12 mouse cellular contexts compared by ENCODE assay signal in genomic region chr17:56996506-56996905, GRCm38 (mm10). TPM values are rescaled to one million over a fixed set of nuclear protein-coding genes. Genes with fewer than 3 reads are reported as not detected.
DNase-seq lines count a peak whose midpoint lies in the region; ATAC-seq and TF ChIP-seq lines count a peak whose summit lies in the region.
"Had no signal": no experiment of that assay in that cellular context is flagged by ENCODE, and none has a peak within 500 bp of the region (broad histone marks: within the 10 kb centered on the region; RNA-seq: fewer than 3 reads in every experiment).

No protein-coding gene starts in this region.

- H3K9me3 ChIP-seq in heart, embryonic 10.5 days, result no peaks in the 10 kb centered on the region
- no peaks in the 10 kb centered on the region for H3K9me3 ChIP-seq in stomach, embryonic 14.5 days (ENCODE audit: control insufficient read depth, low read depth, low read length)
- no peaks in the 10 kb centered on the region for H3K9me3 ChIP-seq in stomach, postnatal 0 days (ENCODE audit: control insufficient read depth, low read length)
- H3K9me3 ChIP-seq in liver, embryonic 13.5 days (replicated peaks), result no peaks in the 10 kb centered on the region
- H3K9me3 ChIP-seq in stomach, embryonic 16.5 days (replicated peaks; ENCODE audit: control insufficient read depth, low read length), result no peaks in the 10 kb centered on the region

- no peaks in the 10 kb centered on the region for H3K27me3 ChIP-seq in heart, embryonic 10.5 days (ENCODE audit: insufficient read depth, poor library complexity, severe bottlenecking)
- H3K27me3 ChIP-seq in stomach, embryonic 14.5 days (ENCODE audit: control insufficient read depth, insufficient read depth, low read length), result no peaks in the 10 kb centered on the region
- no peaks in the 10 kb centered on the region for H3K27me3 ChIP-seq in stomach, postnatal 0 days (ENCODE audit: control insufficient read depth, insufficient read depth, low read length)
- H3K27me3 ChIP-seq in liver, embryonic 13.5 days, result no peaks in the 10 kb centered on the region
- H3K27me3 ChIP-seq in stomach, embryonic 16.5 days (ENCODE audit: control insufficient read depth, insufficient read depth, low read length), result no peaks in the 10 kb centered on the region
- H3K27me3 ChIP-seq: CH12.LX had no signal

- TF ChIP-seq CTCF in stomach, postnatal 0 days (IDR thresholded peaks at IDR 0.05; ENCODE audit: low read depth), result no peak

- 71% methylated on average over 2 of the region's 2 CpGs for WGBS in heart, embryonic 10.5 days
- 61% methylated on average over 2 of the region's 2 CpGs for WGBS in stomach, embryonic 14.5 days
- WGBS in stomach, postnatal 0 days, result 74% methylated on average over 2 of the region's 2 CpGs
- 55% methylated on average over 2 of the region's 2 CpGs for WGBS in liver, embryonic 13.5 days (ENCODE audit: insufficient replicate concordance)
- WGBS in stomach, embryonic 16.5 days, result 63% methylated on average over 2 of the region's 2 CpGs

- H3K4me3 ChIP-seq in heart, embryonic 10.5 days, result peak overlapping the region; percentile 88
- peak overlapping the region; percentile 73; the same call in 1 of the 2 replicates for H3K4me3 ChIP-seq in stomach, embryonic 14.5 days (ENCODE audit: low read depth, low read length)
- H3K4me3 ChIP-seq in stomach, postnatal 0 days (ENCODE audit: low read depth, low read length), result no peak overlapping the region
- H3K4me3 ChIP-seq in liver, embryonic 13.5 days (replicated peaks), result peak overlapping the region; percentile 83
- H3K4me3 ChIP-seq in stomach, embryonic 16.5 days (replicated peaks; ENCODE audit: low read length), result peak overlapping the region; percentile 72; the same call in 1 of the 2 replicates

- peaks cover 31% of the 10 kb centered on the region for H3K4me1 ChIP-seq in heart, embryonic 10.5 days
- H3K4me1 ChIP-seq in stomach, embryonic 14.5 days (ENCODE audit: control insufficient read depth, insufficient read depth, low read length), result peaks cover 7% of the 10 kb centered on the region; the same call in 1 of the 2 replicates
- peaks cover 3% of the 10 kb centered on the region; the same call in 1 of the 2 replicates for H3K4me1 ChIP-seq in stomach, postnatal 0 days (replicated peaks; ENCODE audit: control insufficient read depth, insufficient read depth)
- H3K4me1 ChIP-seq in liver, embryonic 13.5 days (replicated peaks), result peaks cover 35% of the 10 kb centered on the region
- peaks cover 8% of the 10 kb centered on the region; the same call in 1 of the 2 replicates for H3K4me1 ChIP-seq in stomach, embryonic 16.5 days (ENCODE audit: control insufficient read depth, insufficient read depth, low read length)

- no peak for TF ChIP-seq EP300 in stomach, postnatal 0 days (optimal IDR thresholded peaks at IDR 0.05)

- H3K27ac ChIP-seq in heart, embryonic 10.5 days, result peak overlapping the region; percentile 85
- no peak overlapping the region for H3K27ac ChIP-seq in stomach, embryonic 14.5 days (ENCODE audit: low read length)
- no peak overlapping the region for H3K27ac ChIP-seq in stomach, postnatal 0 days (replicated peaks)
- peak overlapping the region; percentile 27; the same call in 1 of the 2 replicates for H3K27ac ChIP-seq in liver, embryonic 13.5 days
- no peak overlapping the region for H3K27ac ChIP-seq in stomach, embryonic 16.5 days (ENCODE audit: low read length)
- H3K27ac ChIP-seq: macrophage had no signal

- H3K9ac ChIP-seq in stomach, embryonic 14.5 days (replicated peaks; ENCODE audit: low read depth, low read length), result no peak overlapping the region
- no peak overlapping the region for H3K9ac ChIP-seq in stomach, postnatal 0 days (ENCODE audit: low read length)
- H3K9ac ChIP-seq in liver, embryonic 13.5 days, result peak overlapping the region; percentile 46
- H3K9ac ChIP-seq in stomach, embryonic 16.5 days (ENCODE audit: low read length), result no peak overlapping the region

- no peak for ATAC-seq in stomach, embryonic 14.5 days (ENCODE audit: insufficient number of reproducible peaks, insufficient read depth, low FRiP score, low read depth)
- no peak for ATAC-seq in stomach, postnatal 0 days (ENCODE audit: low FRiP score, low TSS enrichment)
- no peak for ATAC-seq in liver, embryonic 13.5 days (ENCODE audit: low read depth)
- ATAC-seq in stomach, embryonic 16.5 days (ENCODE audit: insufficient read depth, low FRiP score), result no peak

- H3K4me2 ChIP-seq in stomach, embryonic 14.5 days (replicated peaks; ENCODE audit: low read depth, low read length), result peak overlapping the region; percentile 30; the same call in 1 of the 2 replicates
- H3K4me2 ChIP-seq in stomach, postnatal 0 days (replicated peaks; ENCODE audit: low read depth), result no peak overlapping the region
- peak overlapping the region; percentile 90 for H3K4me2 ChIP-seq in liver, embryonic 13.5 days
- peak overlapping the region; percentile 80 for H3K4me2 ChIP-seq in stomach, embryonic 16.5 days (ENCODE audit: low read depth, low read length)

- H3K36me3 ChIP-seq in heart, embryonic 10.5 days, result peaks cover 67% of the 10 kb centered on the region
- H3K36me3 ChIP-seq in stomach, embryonic 14.5 days (ENCODE audit: control insufficient read depth, insufficient read depth, low read length), result peaks cover 40% of the 10 kb centered on the region
- H3K36me3 ChIP-seq in stomach, postnatal 0 days (ENCODE audit: control insufficient read depth, insufficient read depth, low read length), result peaks cover 21% of the 10 kb centered on the region
- peaks cover 65% of the 10 kb centered on the region for H3K36me3 ChIP-seq in liver, embryonic 13.5 days
- peaks cover 24% of the 10 kb centered on the region for H3K36me3 ChIP-seq in stomach, embryonic 16.5 days (ENCODE audit: control insufficient read depth, insufficient read depth, low read length)

- no peak for DNase-seq in heart, embryonic 10.5 days (ENCODE audit: low spot score)
- no peak for DNase-seq in heart, postnatal 4 days
- no peak for DNase-seq in stomach, postnatal 0 days (ENCODE audit: low spot score)
- DNase-seq in liver, embryonic 13.5 days, result no peak
- DNase-seq in right cerebral cortex, postnatal 36 days (ENCODE audit: low spot score in 2 of 2), result no peak
- no peak for DNase-seq in kidney, adult 11 months

RNA-seq across cellular contexts. Expression of gene Alkbh7, which starts 0.6 kb away (rescaled TPM):
- polyA plus RNA-seq in heart, embryonic 10.5 days (2016; fragmentation: Nextera tagmentation; extraction: Ambion mirVana), result 49.6 and 59.7 TPM in 2 replicates
- 10 to 100 TPM; 42.3 to 49.3 TPM for total RNA-seq in heart, postnatal 4 days (2021)
- polyA plus RNA-seq in stomach, embryonic 14.5 days (2014; fragmentation: Nextera tagmentation; extraction: Ambion mirVana), result 41.8 and 43.7 TPM in 2 replicates
- 28.7 and 32.5 TPM in 2 replicates for polyA plus RNA-seq in stomach, postnatal 0 days (2015; fragmentation: Nextera tagmentation; extraction: Ambion mirVana)
- 19.7 and 20.9 TPM in 2 replicates for polyA plus RNA-seq in liver, embryonic 13.5 days (2015; fragmentation: Nextera tagmentation; extraction: Ambion mirVana)
- 31.1 and 35.7 TPM in 2 replicates for polyA plus RNA-seq in stomach, embryonic 16.5 days (2015; fragmentation: Nextera tagmentation; extraction: Ambion mirVana)

RNA-seq across cellular contexts. Expression of gene Pspn, which starts 3.3 kb away (rescaled TPM):
- polyA plus RNA-seq in heart, embryonic 10.5 days (2016; fragmentation: Nextera tagmentation; extraction: Ambion mirVana), result 0.53 TPM in 1 of 2 replicates, not detected in the other
- not detected for total RNA-seq in heart, postnatal 4 days (2021)
- polyA plus RNA-seq in stomach, embryonic 14.5 days (2014; fragmentation: Nextera tagmentation; extraction: Ambion mirVana), result 0.83 and 1.0 TPM in 2 replicates
- polyA plus RNA-seq in stomach, postnatal 0 days (2015; fragmentation: Nextera tagmentation; extraction: Ambion mirVana), result not detected in 2 replicates
- 0.23 TPM in 1 of 2 replicates, not detected in the other for polyA plus RNA-seq in liver, embryonic 13.5 days (2015; fragmentation: Nextera tagmentation; extraction: Ambion mirVana)
- 0.56 TPM in 1 of 2 replicates, not detected in the other for polyA plus RNA-seq in stomach, embryonic 16.5 days (2015; fragmentation: Nextera tagmentation; extraction: Ambion mirVana)
- polyA plus RNA-seq: embryonic facial prominence, embryonic 11.5 days; macrophage; small intestine, adult 2 months had no signal

RNA-seq across cellular contexts. Expression of gene Clpp, which starts 6.4 kb away (rescaled TPM):
- polyA plus RNA-seq in heart, embryonic 10.5 days (2016; fragmentation: Nextera tagmentation; extraction: Ambion mirVana), result 144 and 165 TPM in 2 replicates
- total RNA-seq in heart, postnatal 4 days (2021), result 10 to 100 TPM; 55.1 to 60.7 TPM
- polyA plus RNA-seq in stomach, embryonic 14.5 days (2014; fragmentation: Nextera tagmentation; extraction: Ambion mirVana), result 146 and 164 TPM in 2 replicates
- polyA plus RNA-seq in stomach, postnatal 0 days (2015; fragmentation: Nextera tagmentation; extraction: Ambion mirVana), result 87.0 and 88.6 TPM in 2 replicates
- polyA plus RNA-seq in liver, embryonic 13.5 days (2015; fragmentation: Nextera tagmentation; extraction: Ambion mirVana), result 88.2 and 100.0 TPM in 2 replicates
- polyA plus RNA-seq in stomach, embryonic 16.5 days (2015; fragmentation: Nextera tagmentation; extraction: Ambion mirVana), result 129 and 130 TPM in 2 replicates

RNA-seq across cellular contexts. Expression of gene Acer1, which starts 14.6 kb away (rescaled TPM):
- polyA plus RNA-seq in heart, embryonic 10.5 days (2016; fragmentation: Nextera tagmentation; extraction: Ambion mirVana), result not detected in 2 replicates
- total RNA-seq in heart, postnatal 4 days (2021), result not detected
- not detected in 2 replicates for polyA plus RNA-seq in stomach, embryonic 14.5 days (2014; fragmentation: Nextera tagmentation; extraction: Ambion mirVana)
- polyA plus RNA-seq in stomach, postnatal 0 days (2015; fragmentation: Nextera tagmentation; extraction: Ambion mirVana), result 13.5 and 15.8 TPM in 2 replicates
- polyA plus RNA-seq in liver, embryonic 13.5 days (2015; fragmentation: Nextera tagmentation; extraction: Ambion mirVana), result not detected in 2 replicates
- polyA plus RNA-seq in stomach, embryonic 16.5 days (2015; fragmentation: Nextera tagmentation; extraction: Ambion mirVana), result 0.46 and 1.0 TPM in 2 replicates
- total RNA-seq: CH12.LX had no signal
- polyA plus RNA-seq: embryonic facial prominence, embryonic 11.5 days; macrophage had no signal

RNA-seq across cellular contexts. Expression of gene Gtf2f1, which starts 14.6 kb away (rescaled TPM):
- polyA plus RNA-seq in heart, embryonic 10.5 days (2016; fragmentation: Nextera tagmentation; extraction: Ambion mirVana), result 39.4 and 56.0 TPM in 2 replicates
- 10 to 100 TPM; 36.0 to 36.9 TPM for total RNA-seq in heart, postnatal 4 days (2021)
- 56.3 and 59.8 TPM in 2 replicates for polyA plus RNA-seq in stomach, embryonic 14.5 days (2014; fragmentation: Nextera tagmentation; extraction: Ambion mirVana)
- polyA plus RNA-seq in stomach, postnatal 0 days (2015; fragmentation: Nextera tagmentation; extraction: Ambion mirVana), result 36.9 and 37.3 TPM in 2 replicates
- 64.4 and 73.9 TPM in 2 replicates for polyA plus RNA-seq in liver, embryonic 13.5 days (2015; fragmentation: Nextera tagmentation; extraction: Ambion mirVana)
- 58.0 and 63.2 TPM in 2 replicates for polyA plus RNA-seq in stomach, embryonic 16.5 days (2015; fragmentation: Nextera tagmentation; extraction: Ambion mirVana)

Comparison
In these comparisons a context has a peak if more than half of its experiments do, and no peak if none do; other contexts are left out.
1. H3K27ac ChIP-seq: peak in heart, embryonic 10.5 days (single experiment) and liver, embryonic 13.5 days (single experiment); none in stomach, embryonic 14.5 days (single experiment), stomach, postnatal 0 days (single experiment) and stomach, embryonic 16.5 days (single experiment).